In the genomic region with DNA sequence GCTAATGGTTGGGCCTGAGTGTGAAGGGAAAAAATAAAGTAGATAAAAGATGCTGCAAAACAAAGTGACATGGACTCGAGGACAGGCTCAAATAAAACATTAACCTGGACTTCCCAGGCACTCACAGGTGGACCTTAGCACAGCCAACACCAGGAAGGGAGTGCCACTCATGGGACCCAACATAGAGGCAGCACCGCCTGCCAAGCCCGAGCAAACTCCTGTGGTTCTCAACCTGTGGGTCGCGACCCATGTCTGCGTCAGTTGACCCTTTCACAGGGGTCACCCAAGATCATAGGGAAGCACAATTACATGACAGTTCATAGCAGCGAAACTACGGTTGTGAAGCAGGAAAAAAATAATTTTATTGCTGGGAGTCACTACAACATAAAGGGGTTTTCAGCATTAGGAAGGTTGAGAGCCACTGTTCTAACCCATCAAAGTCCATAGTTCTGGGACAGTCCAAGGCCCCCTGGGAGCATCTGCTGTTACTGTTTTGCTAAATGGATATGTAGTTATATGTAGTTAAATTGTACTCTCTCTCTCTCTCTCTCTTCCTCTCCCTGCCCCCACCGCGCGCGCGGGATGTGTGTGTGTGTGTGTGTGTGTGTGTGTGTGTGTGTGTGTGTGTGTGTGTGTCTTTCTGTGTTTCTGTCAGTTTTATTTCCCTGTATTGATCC, we compare ENCODE assay signal across 19 mouse cellular contexts. TPM values are rescaled to one million over a fixed set of nuclear protein-coding genes. Genes with fewer than 3 reads are reported as not detected.
DNase-seq lines count a peak whose midpoint lies in the region; ATAC-seq and TF ChIP-seq lines count a peak whose summit lies in the region.
"Had no signal": no experiment of that assay in that cellular context is flagged by ENCODE, and none has a peak within 500 bp of the region (broad histone marks: within the 10 kb centered on the region; RNA-seq: fewer than 3 reads in every experiment).

No protein-coding gene starts in this region.

- ATAC-seq in kidney, embryonic 14.5 days (ENCODE audit: low FRiP score, low TSS enrichment), result no peak
- ATAC-seq in liver, embryonic 16.5 days (ENCODE audit: low read depth), result peak; percentile 84
- no peak for ATAC-seq in hindbrain, postnatal 0 days
- ATAC-seq: activated CD4-positive, CD25-positive, alpha-beta regulatory T cell, adult 4 months; forebrain, postnatal 0 days had no signal

- no peak for TF ChIP-seq CTCF in hindbrain, postnatal 0 days (IDR thresholded peaks at IDR 0.05; ENCODE audit: low read depth)

- H3K9ac ChIP-seq in kidney, embryonic 14.5 days (ENCODE audit: low read depth, low read length), result no peak overlapping the region
- H3K9ac ChIP-seq in liver, embryonic 16.5 days (ENCODE audit: low read depth, low read length), result no peak overlapping the region
- H3K9ac ChIP-seq in hindbrain, postnatal 0 days (replicated peaks; ENCODE audit: low read length), result no peak overlapping the region
- H3K9ac ChIP-seq: forebrain, postnatal 0 days had no signal

- 84% methylated on average over 13 of the region's 13 CpGs for WGBS in kidney, embryonic 14.5 days
- WGBS in liver, embryonic 16.5 days (ENCODE audit: insufficient replicate concordance), result 56% methylated on average over 13 of the region's 13 CpGs
- WGBS in hindbrain, postnatal 0 days, result 89% methylated on average over 13 of the region's 13 CpGs

- no peaks in the 10 kb centered on the region for H3K27me3 ChIP-seq in kidney, embryonic 14.5 days (ENCODE audit: control insufficient read depth, insufficient read depth, low read length)
- no peaks in the 10 kb centered on the region for H3K27me3 ChIP-seq in liver, embryonic 16.5 days (ENCODE audit: control insufficient read depth, insufficient read depth, low read depth, low read length)
- H3K27me3 ChIP-seq in hindbrain, postnatal 0 days (ENCODE audit: insufficient read depth, low read length), result no peaks in the 10 kb centered on the region
- H3K27me3 ChIP-seq: CH12.LX had no signal

- no peaks in the 10 kb centered on the region for H3K9me3 ChIP-seq in kidney, embryonic 14.5 days (ENCODE audit: control insufficient read depth, low read length)
- H3K9me3 ChIP-seq in liver, embryonic 16.5 days (replicated peaks; ENCODE audit: control insufficient read depth, low read length), result no peaks in the 10 kb centered on the region
- H3K9me3 ChIP-seq in hindbrain, postnatal 0 days (ENCODE audit: low read length), result no peaks in the 10 kb centered on the region
- H3K9me3 ChIP-seq: heart, embryonic 10.5 days had no signal

- no peaks in the 10 kb centered on the region for H3K36me3 ChIP-seq in kidney, embryonic 14.5 days (ENCODE audit: control insufficient read depth, insufficient read depth, low read length)
- no peaks in the 10 kb centered on the region for H3K36me3 ChIP-seq in liver, embryonic 16.5 days (ENCODE audit: control insufficient read depth, insufficient read depth)
- H3K36me3 ChIP-seq in hindbrain, postnatal 0 days (ENCODE audit: insufficient read depth, low read length), result no peaks in the 10 kb centered on the region

- no peak overlapping the region for H3K27ac ChIP-seq in kidney, embryonic 14.5 days (ENCODE audit: low read depth, low read length)
- peak overlapping the region; percentile 73 for H3K27ac ChIP-seq in liver, embryonic 16.5 days (ENCODE audit: low read length)
- no peak overlapping the region for H3K27ac ChIP-seq in hindbrain, postnatal 0 days
- H3K27ac ChIP-seq: gastrocnemius, adult 2 months; heart, embryonic 10.5 days had no signal

- DNase-seq in kidney, adult 11 months, result peak; percentile 78
- DNase-seq in kidney, postnatal 36 days, result peak; percentile 67 to 72
- no peak for DNase-seq in thymus, postnatal 0 days (ENCODE audit: low spot score)
- DNase-seq in ovary, postnatal 14 days (ENCODE audit: low spot score), result no peak
- no peak for DNase-seq in hindbrain, postnatal 0 days (ENCODE audit: low spot score)
- DNase-seq in lung, postnatal 25 days (ENCODE audit: low spot score), result no peak
- DNase-seq: cerebellum, postnatal 14 days; forebrain, postnatal 0 days; gastrocnemius, adult 2 months; heart, postnatal 14 days; lung, postnatal 4 days; right cerebral cortex, postnatal 14 days; thymus, adult 18-20 months had no signal

- H3K4me3 ChIP-seq in kidney, embryonic 14.5 days (ENCODE audit: low read length), result no peak overlapping the region
- H3K4me3 ChIP-seq in liver, embryonic 16.5 days (ENCODE audit: low read depth, low read length), result no peak overlapping the region
- H3K4me3 ChIP-seq in hindbrain, postnatal 0 days (ENCODE audit: low read length), result no peak overlapping the region
- H3K4me3 ChIP-seq: gastrocnemius, adult 2 months; heart, embryonic 10.5 days had no signal

- H3K4me2 ChIP-seq in kidney, embryonic 14.5 days (replicated peaks; ENCODE audit: low read depth, low read length), result no peak overlapping the region
- H3K4me2 ChIP-seq in liver, embryonic 16.5 days (ENCODE audit: low read depth, low read length), result peak overlapping the region; percentile 10; the same call in 1 of the 2 replicates
- no peak overlapping the region for H3K4me2 ChIP-seq in hindbrain, postnatal 0 days (ENCODE audit: low read depth, low read length)
- H3K4me2 ChIP-seq: midbrain, embryonic 11.5 days had no signal

- no peaks in the 10 kb centered on the region for H3K4me1 ChIP-seq in kidney, embryonic 14.5 days (ENCODE audit: control insufficient read depth, insufficient read depth, low read length)
- H3K4me1 ChIP-seq in liver, embryonic 16.5 days (ENCODE audit: control insufficient read depth, low read depth, low read length), result peaks cover 4% of the 10 kb centered on the region; the same call in 1 of the 2 replicates
- peaks cover under 1% of the 10 kb centered on the region; the same call in 1 of the 2 replicates for H3K4me1 ChIP-seq in hindbrain, postnatal 0 days (ENCODE audit: insufficient read depth, low read length)

RNA-seq across cellular contexts. Expression of a gene that starts 6.4 kb away (rescaled TPM):
- polyA plus RNA-seq in kidney, embryonic 14.5 days (2014; fragmentation: Nextera tagmentation; extraction: Ambion mirVana), result 23.6 and 45.2 TPM in 2 replicates
- 8.4 and 9.0 TPM in 2 replicates for polyA plus RNA-seq in liver, embryonic 16.5 days (2015; fragmentation: Nextera tagmentation; extraction: Ambion mirVana)
- 17.2 and 17.4 TPM in 2 replicates for polyA plus RNA-seq in thymus, postnatal 0 days (2015; fragmentation: Nextera tagmentation; extraction: Ambion mirVana)
- 36.1 and 40.2 TPM in 2 replicates for total RNA-seq in hindbrain, postnatal 0 days (2014; rRNA removed)
- polyA plus RNA-seq in hindbrain, postnatal 0 days (2015; fragmentation: Nextera tagmentation; extraction: Ambion mirVana), result 31.4 and 36.6 TPM in 2 replicates

RNA-seq across cellular contexts. Expression of a gene that starts 29.5 kb away (rescaled TPM):
- 0.39 and 0.77 TPM in 2 replicates for polyA plus RNA-seq in kidney, embryonic 14.5 days (2014; fragmentation: Nextera tagmentation; extraction: Ambion mirVana)
- polyA plus RNA-seq in liver, embryonic 16.5 days (2015; fragmentation: Nextera tagmentation; extraction: Ambion mirVana), result 0.09 and 0.12 TPM in 2 replicates
- polyA plus RNA-seq in thymus, postnatal 0 days (2015; fragmentation: Nextera tagmentation; extraction: Ambion mirVana), result 0.90 TPM in 2 replicates
- total RNA-seq in hindbrain, postnatal 0 days (2014; rRNA removed), result 30.4 and 34.8 TPM in 2 replicates
- polyA plus RNA-seq in hindbrain, postnatal 0 days (2015; fragmentation: Nextera tagmentation; extraction: Ambion mirVana), result 18.5 and 21.2 TPM in 2 replicates
- total RNA-seq: CH12.LX; gastrocnemius, adult 2 months had no signal

RNA-seq across cellular contexts. Expression of a gene that starts 46.1 kb away (rescaled TPM):
- polyA plus RNA-seq in kidney, embryonic 14.5 days (2014; fragmentation: Nextera tagmentation; extraction: Ambion mirVana), result 0.40 and 0.61 TPM in 2 replicates
- polyA plus RNA-seq in liver, embryonic 16.5 days (2015; fragmentation: Nextera tagmentation; extraction: Ambion mirVana), result 0.96 and 1.0 TPM in 2 replicates
- 0.12 and 0.32 TPM in 2 replicates for polyA plus RNA-seq in thymus, postnatal 0 days (2015; fragmentation: Nextera tagmentation; extraction: Ambion mirVana)
- total RNA-seq in hindbrain, postnatal 0 days (2014; rRNA removed), result 9.4 and 11.7 TPM in 2 replicates
- polyA plus RNA-seq in hindbrain, postnatal 0 days (2015; fragmentation: Nextera tagmentation; extraction: Ambion mirVana), result 14.6 and 15.3 TPM in 2 replicates
- total RNA-seq: CH12.LX had no signal
- polyA plus RNA-seq: activated CD4-positive, CD25-positive, alpha-beta regulatory T cell, adult 4 months had no signal

RNA-seq across cellular contexts. Expression of a gene that starts 49.6 kb away (rescaled TPM):
- polyA plus RNA-seq in kidney, embryonic 14.5 days (2014; fragmentation: Nextera tagmentation; extraction: Ambion mirVana), result 32.6 and 41.7 TPM in 2 replicates
- polyA plus RNA-seq in liver, embryonic 16.5 days (2015; fragmentation: Nextera tagmentation; extraction: Ambion mirVana), result 6.7 and 7.3 TPM in 2 replicates
- polyA plus RNA-seq in thymus, postnatal 0 days (2015; fragmentation: Nextera tagmentation; extraction: Ambion mirVana), result 46.8 and 47.0 TPM in 2 replicates
- total RNA-seq in hindbrain, postnatal 0 days (2014; rRNA removed), result 206 and 235 TPM in 2 replicates
- 110 and 113 TPM in 2 replicates for polyA plus RNA-seq in hindbrain, postnatal 0 days (2015; fragmentation: Nextera tagmentation; extraction: Ambion mirVana)

RNA-seq across cellular contexts. Expression of a gene that starts 55.9 kb away (rescaled TPM):
- polyA plus RNA-seq in kidney, embryonic 14.5 days (2014; fragmentation: Nextera tagmentation; extraction: Ambion mirVana), result 82.1 and 107 TPM in 2 replicates
- 9.6 and 10.8 TPM in 2 replicates for polyA plus RNA-seq in liver, embryonic 16.5 days (2015; fragmentation: Nextera tagmentation; extraction: Ambion mirVana)
- 16.3 and 17.6 TPM in 2 replicates for polyA plus RNA-seq in thymus, postnatal 0 days (2015; fragmentation: Nextera tagmentation; extraction: Ambion mirVana)
- 321 and 384 TPM in 2 replicates for total RNA-seq in hindbrain, postnatal 0 days (2014; rRNA removed)
- 359 and 389 TPM in 2 replicates for polyA plus RNA-seq in hindbrain, postnatal 0 days (2015; fragmentation: Nextera tagmentation; extraction: Ambion mirVana)

Comparison
In these comparisons a context has a peak if more than half of its experiments do, and no peak if none do; other contexts are left out.
1. DNase-seq: peak in kidney, adult 11 months (single experiment) and kidney, postnatal 36 days (2 of 2); none in thymus, postnatal 0 days (single experiment), ovary, postnatal 14 days (single experiment), hindbrain, postnatal 0 days (single experiment) and lung, postnatal 25 days (single experiment).
2. RNA of a gene that starts 29.5 kb away (polyA plus RNA-seq): 18.5 to 21.2 TPM in hindbrain, postnatal 0 days; 0.90 TPM in thymus, postnatal 0 days, 0.39 to 0.77 TPM in kidney, embryonic 14.5 days and 0.09 to 0.12 TPM in liver, embryonic 16.5 days; every median in the first group is over 10 times any median in the second.